Mouse (Mus musculus) cerebellum, adult 2 months (tissue): ENCODE measurements around the gene Dbx2.

Experiments used
- CTCF ChIP-seq: fragments of 200-500 bp; IDR thresholded peaks from 2 replicates; pipeline ENCODE4 v1.5.1; 2011; ENCODE audit warnings: low read depth, mild to moderate bottlenecking, control low read depth, low read length, moderate library complexity, borderline replicate concordance; ENCODE audit not compliant: insufficient read depth
- POLR2A ChIP-seq: fragments of 200-500 bp; IDR thresholded peaks from 2 replicates; pipeline ENCODE4 v1.6.1; 2011; ENCODE audit warnings: low read length, control low read depth, borderline replicate concordance; ENCODE audit not compliant: insufficient read depth

- TF ChIP-seq CTCF, result no peak
- TF ChIP-seq POLR2A, result no peak
Measured at GRCm38 (mm10) chr15:95639829-95640134, 16.0 kb downstream of the Dbx2 start.
